Mouse (Mus musculus): ENCODE measurements at regions not wholly inside any gene's neighbourhood (a gene's known extent, or its start where the extent isn't known, plus 50 kb on each side); places are given as distances from the start of the nearest gene placed in this dataset.

GRCm38 (mm10) chrX:76680890-76681289 lies 78.2 kb upstream of the Cldn34d start:
- DNase-seq (ENCODE audit: low spot score in 2 of 2): peak in 1 of 2 experiments; percentile 7
